Mouse (Mus musculus): ENCODE data around the gene Ndufaf3.

GRCm38 (mm10) chr9:108577934-108578544, 10.8 kb upstream of the Ndufaf3 start:
- TF ChIP-seq CTCF (IDR thresholded peaks at IDR 0.05), result no peak
- no peak; the same call in 1 of the 2 replicates for TF ChIP-seq EP300 (IDR thresholded peaks at IDR 0.05)

All from lung, postnatal 0 days (tissue).